In genomic region chr9:61404615-61404980, GRCm38 (mm10) we compare ENCODE assay signal across 9 mouse cellular contexts. TPM values are rescaled to one million over a fixed set of nuclear protein-coding genes. Genes with fewer than 3 reads are reported as not detected.
A peak's percentile ranks its signal among the peaks of the same experiment; 100 is the strongest.
DNase-seq lines count a peak whose midpoint lies in the region; ATAC-seq lines count a peak whose summit lies in the region.
"Had no signal": no experiment of that assay in that cellular context is flagged by ENCODE, and none has a peak within 500 bp of the region (broad histone marks: within the 10 kb centered on the region; RNA-seq: fewer than 3 reads in every experiment).

No protein-coding gene starts in this region.

- no peak overlapping the region for H3K9ac ChIP-seq in heart, embryonic 13.5 days
- H3K9ac ChIP-seq in embryonic facial prominence, embryonic 13.5 days: no peak overlapping the region
- H3K9ac ChIP-seq in hindbrain, embryonic 14.5 days: no peak overlapping the region
- peak overlapping the region; percentile 37; the same call in 1 of the 2 replicates for H3K9ac ChIP-seq in midbrain, embryonic 13.5 days (replicated peaks)

- no peak for DNase-seq in heart, postnatal 4 days
- DNase-seq in hindbrain, embryonic 14.5 days (ENCODE audit: low spot score): no peak
- no peak for DNase-seq in cerebellum, adult 11 months
- no peak for DNase-seq in cerebellum, adult 18-20 months
- DNase-seq in frontal cortex, postnatal 36 days (ENCODE audit: low spot score in 2 of 2): no peak

- peaks cover 79% of the 10 kb centered on the region for H3K36me3 ChIP-seq in heart, embryonic 13.5 days
- peaks cover 78% of the 10 kb centered on the region for H3K36me3 ChIP-seq in embryonic facial prominence, embryonic 13.5 days
- peaks cover 68% of the 10 kb centered on the region for H3K36me3 ChIP-seq in hindbrain, embryonic 14.5 days (replicated peaks; ENCODE audit: control insufficient read depth, insufficient read depth)
- H3K36me3 ChIP-seq in midbrain, embryonic 13.5 days: peaks cover 64% of the 10 kb centered on the region

- 0 out of 2 replicates have a peak overlapping the region, but pooled peaks have one; percentile 5 for H3K27ac ChIP-seq in heart, embryonic 13.5 days (replicated peaks)
- peak overlapping the region; percentile 68; the same call in 1 of the 2 replicates for H3K27ac ChIP-seq in embryonic facial prominence, embryonic 13.5 days
- H3K27ac ChIP-seq in hindbrain, embryonic 14.5 days: peak overlapping the region; percentile 88
- peak overlapping the region; percentile 88 for H3K27ac ChIP-seq in midbrain, embryonic 13.5 days

- H3K4me1 ChIP-seq in heart, embryonic 13.5 days: peaks cover 31% of the 10 kb centered on the region
- H3K4me1 ChIP-seq in embryonic facial prominence, embryonic 13.5 days: peaks cover 71% of the 10 kb centered on the region
- H3K4me1 ChIP-seq in hindbrain, embryonic 14.5 days (replicated peaks; ENCODE audit: control insufficient read depth, insufficient read depth, low read length): peaks cover 65% of the 10 kb centered on the region
- peaks cover 73% of the 10 kb centered on the region for H3K4me1 ChIP-seq in midbrain, embryonic 13.5 days (replicated peaks)

- no peak overlapping the region for H3K4me3 ChIP-seq in heart, embryonic 13.5 days
- H3K4me3 ChIP-seq in embryonic facial prominence, embryonic 13.5 days: no peak overlapping the region
- H3K4me3 ChIP-seq in hindbrain, embryonic 14.5 days (replicated peaks; ENCODE audit: low read length): no peak overlapping the region
- H3K4me3 ChIP-seq in midbrain, embryonic 13.5 days (replicated peaks): no peak overlapping the region

- no peak for ATAC-seq in heart, embryonic 13.5 days (ENCODE audit: extremely low read depth, insufficient number of reproducible peaks, low FRiP score, low TSS enrichment)
- ATAC-seq in embryonic facial prominence, embryonic 13.5 days (ENCODE audit: insufficient number of reproducible peaks, insufficient read depth, low FRiP score, low TSS enrichment, low read depth): peak; percentile 1; the same call in 1 of the 2 replicates
- ATAC-seq in hindbrain, embryonic 14.5 days (ENCODE audit: low FRiP score): no peak
- ATAC-seq in midbrain, embryonic 13.5 days: peak; percentile 55

- WGBS in heart, embryonic 13.5 days: 62% methylated on average over 3 of the region's 3 CpGs
- WGBS in embryonic facial prominence, embryonic 13.5 days: 27% methylated on average over 3 of the region's 3 CpGs
- 34% methylated on average over 3 of the region's 3 CpGs for WGBS in hindbrain, embryonic 14.5 days
- WGBS in midbrain, embryonic 13.5 days: 18% methylated on average over 3 of the region's 3 CpGs

- H3K4me2 ChIP-seq in heart, embryonic 13.5 days: peak overlapping the region; percentile 22; the same call in 1 of the 2 replicates
- peak overlapping the region; percentile 40 for H3K4me2 ChIP-seq in embryonic facial prominence, embryonic 13.5 days
- peak overlapping the region; percentile 28; the same call in 1 of the 2 replicates for H3K4me2 ChIP-seq in hindbrain, embryonic 14.5 days (replicated peaks)
- peak overlapping the region; percentile 42 for H3K4me2 ChIP-seq in midbrain, embryonic 13.5 days (replicated peaks)

- H3K27me3 ChIP-seq in heart, embryonic 13.5 days (replicated peaks): peaks cover 85% of the 10 kb centered on the region
- H3K27me3 ChIP-seq in embryonic facial prominence, embryonic 13.5 days: peaks cover 17% of the 10 kb centered on the region
- H3K27me3 ChIP-seq in hindbrain, embryonic 14.5 days (ENCODE audit: control insufficient read depth, insufficient read depth, low read length): no peaks in the 10 kb centered on the region
- peaks cover 3% of the 10 kb centered on the region; the same call in 1 of the 2 replicates for H3K27me3 ChIP-seq in midbrain, embryonic 13.5 days
- H3K27me3 ChIP-seq: Patski had no signal

- 0 out of 2 replicates have a peak, but pooled peaks cover 3% of the 10 kb centered on the region for H3K9me3 ChIP-seq in heart, embryonic 13.5 days
- no peaks in the 10 kb centered on the region for H3K9me3 ChIP-seq in embryonic facial prominence, embryonic 13.5 days
- H3K9me3 ChIP-seq in hindbrain, embryonic 14.5 days (ENCODE audit: control insufficient read depth, low read length): no peaks in the 10 kb centered on the region
- H3K9me3 ChIP-seq in midbrain, embryonic 13.5 days: no peaks in the 10 kb centered on the region

RNA-seq across cellular contexts. Expression of gene Tle3, which starts 32.4 kb away (rescaled TPM):
- 7.3 and 9.1 TPM in 2 replicates for polyA plus RNA-seq in heart, embryonic 13.5 days (2015; fragmentation: Nextera tagmentation; extraction: Ambion mirVana)
- total RNA-seq in heart, postnatal 4 days (2021): 10 to 100 TPM; 23.2 to 27.9 TPM
- polyA plus RNA-seq in embryonic facial prominence, embryonic 13.5 days (2015; fragmentation: Nextera tagmentation; extraction: Ambion mirVana): 38.9 and 39.5 TPM in 2 replicates
- 22.4 and 23.9 TPM in 2 replicates for polyA plus RNA-seq in hindbrain, embryonic 14.5 days (2014; fragmentation: Nextera tagmentation; extraction: Ambion mirVana)
- polyA plus RNA-seq in midbrain, embryonic 13.5 days (2015; fragmentation: Nextera tagmentation; extraction: Ambion mirVana): 40.7 and 50.8 TPM in 2 replicates

Comparison
In these comparisons a context has a peak if more than half of its experiments do, and no peak if none do; other contexts are left out.
1. ATAC-seq: peak in embryonic facial prominence, embryonic 13.5 days (single experiment) and midbrain, embryonic 13.5 days (single experiment); none in heart, embryonic 13.5 days (single experiment) and hindbrain, embryonic 14.5 days (single experiment).
2. H3K27ac ChIP-seq: peak in every context shown above with its lines; median percentile 88 in hindbrain, embryonic 14.5 days; 88 in midbrain, embryonic 13.5 days; 68 in embryonic facial prominence, embryonic 13.5 days; 5 in heart, embryonic 13.5 days.
3. Peak in every context shown above with its lines, with median percentiles within 50 percentile points of each other: H3K4me2 ChIP-seq.